Mouse (Mus musculus) CH12.LX (cell line): ENCODE data around the gene Trmu.

Experiments
- CHD2 ChIP-seq: IDR thresholded peaks from 2 replicates; pipeline ENCODE4 v1.6.1; 2011; ENCODE audit warnings: low read length, improper control_type of control experiment
- CTCF ChIP-seq, 2 experiments: IDR thresholded peaks in 1 of 2; conservative IDR thresholded peaks in 1 of 2; 2 replicates each; pipeline ENCODE4 v1.5.1; 2011 to 2012; ENCODE audit warnings: low read depth in 2 of 2, low read length in 2 of 2, improper control_type of control experiment in 1 of 2, inconsistent platforms in 1 of 2, mild to moderate bottlenecking in 1 of 2, moderate library complexity in 1 of 2
- HCFC1 ChIP-seq: IDR thresholded peaks from 2 replicates; pipeline ENCODE4 v1.6.1; 2012; ENCODE audit warnings: low read depth, mild to moderate bottlenecking, inconsistent platforms, low read length, improper control_type of control experiment
- NRF1 ChIP-seq: IDR thresholded peaks from 2 replicates; pipeline ENCODE4 v1.6.1; 2014; ENCODE audit warnings: low read depth, mild to moderate bottlenecking, inconsistent platforms, low read length, improper control_type of control experiment, moderate library complexity
- POLR2A ChIP-seq: IDR thresholded peaks from 2 replicates; pipeline ENCODE4 v1.6.1; 2011; ENCODE audit warnings: low read depth, mild to moderate bottlenecking, improper control_type of control experiment, low read length
- POLR2AphosphoS2 ChIP-seq: IDR thresholded peaks from 2 replicates; pipeline ENCODE4 v1.6.1; 2011; ENCODE audit warnings: low read depth, low read length, improper control_type of control experiment
- ZC3H11A ChIP-seq: IDR thresholded peaks from 2 replicates; pipeline ENCODE4 v1.6.1; 2012; ENCODE audit warnings: low read depth, mild to moderate bottlenecking, inconsistent platforms, low read length, improper control_type of control experiment

DNA sequence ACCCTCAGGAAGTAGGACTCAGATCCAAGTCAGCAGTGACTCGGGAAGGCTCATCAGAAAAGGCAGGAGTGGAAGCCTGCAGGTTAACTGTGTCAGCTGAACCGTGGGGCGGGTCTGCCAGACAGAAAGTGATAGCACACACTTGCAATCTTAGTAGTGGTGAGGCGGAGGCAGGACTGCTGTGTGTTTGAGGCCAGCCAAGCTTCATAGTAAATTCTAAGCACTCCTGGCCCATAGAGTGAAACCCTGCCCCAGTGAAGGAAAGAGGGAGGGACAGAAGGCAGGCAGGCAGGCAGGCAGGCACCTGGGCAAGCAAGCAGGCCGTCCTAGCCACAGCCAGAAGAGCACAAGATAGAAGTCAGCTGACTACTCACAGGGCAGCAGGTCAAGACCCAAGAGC lies 6.5 kb downstream of the Trmu start:
- TF ChIP-seq POLR2A: no peak
- TF ChIP-seq CTCF (conservative IDR thresholded peaks at IDR 0.05 in 1 of 2, IDR thresholded peaks at IDR 0.05 in 1 of 2; ENCODE audit: low read depth in 2 of 2, low read length in 2 of 2): no peak
- no peak for TF ChIP-seq ZC3H11A
- no peak for TF ChIP-seq CHD2
- no peak for TF ChIP-seq NRF1
- TF ChIP-seq HCFC1: no peak
- no peak for TF ChIP-seq POLR2AphosphoS2
